Mouse (Mus musculus) CH12.LX (cell line): ENCODE measurements at regions not wholly inside any gene's neighbourhood (a gene's known extent, or its start where the extent isn't known, plus 50 kb on each side); places are given as distances from the start of the nearest gene placed in this dataset.

Experiments used
- DNase-seq: peaks from one replicate; pipeline ENCODE4 v3.0.0-alpha.2; 2013; ENCODE audit errors: extremely low read depth
- H3K27ac ChIP-seq: 2 replicates; pipeline ENCODE4 v1.5.1; 2012; ENCODE audit warnings: low read depth, mild to moderate bottlenecking, control low read depth, moderate library complexity; ENCODE audit not compliant: insufficient read depth
- H3K27me3 ChIP-seq: replicated peaks from 2 replicates; pipeline ENCODE3; 2012; ENCODE audit warnings: inconsistent platforms
- H3K36me3 ChIP-seq, 2 experiments: replicated peaks in 1 of 2; 2 replicates each; pipeline versions ENCODE3 to v1.6.1; 2012; ENCODE audit warnings: inconsistent platforms in 1 of 2, low read length in 1 of 2, mild to moderate bottlenecking in 1 of 2, mixed read lengths in 1 of 2, moderate library complexity in 1 of 2; ENCODE audit not compliant: control insufficient read depth in 1 of 2, insufficient read depth in 1 of 2
- H3K4me1 ChIP-seq, 2 experiments: 2 replicates each; pipeline ENCODE4 v1.6.1; 2012; ENCODE audit warnings: inconsistent platforms in 1 of 2, moderate library complexity in 1 of 2; ENCODE audit not compliant: insufficient read depth in 2 of 2, control insufficient read depth in 1 of 2
- H3K4me2 ChIP-seq: 2 replicates; pipeline ENCODE4 v1.6.1; 2012; ENCODE audit warnings: low read depth, mild to moderate bottlenecking, control low read depth; ENCODE audit not compliant: poor library complexity, insufficient read depth, severe bottlenecking
- H3K4me3 ChIP-seq, 3 experiments: fragments of 150-350 bp in 1 of 3; sonication (generic) in 1 of 3; replicated peaks in 1 of 3; 2 replicates each; pipeline versions ENCODE3 to v1.5.1; 2011 to 2012; ENCODE audit warnings: low read depth in 2 of 3, low read length in 2 of 3, mild to moderate bottlenecking in 2 of 3, moderate library complexity in 2 of 3, control low read depth in 1 of 3, improper control_type of control experiment in 1 of 3, inconsistent platforms in 1 of 3, mixed read lengths in 1 of 3; ENCODE audit not compliant: poor library complexity in 1 of 3
- H3K79me2 ChIP-seq: replicated peaks from 2 replicates; pipeline ENCODE4 v1.6.1; 2012; ENCODE audit warnings: mild to moderate bottlenecking, moderate library complexity; ENCODE audit not compliant: control insufficient read depth, poor library complexity, insufficient read depth, severe bottlenecking; ENCODE audit errors: extremely low read depth
- H3K9ac ChIP-seq: 2 replicates; pipeline ENCODE4 v1.6.1; 2012; ENCODE audit warnings: low read depth, mild to moderate bottlenecking, control low read depth, moderate library complexity; ENCODE audit not compliant: insufficient read depth
- H3K9me3 ChIP-seq: replicated peaks from 2 replicates; pipeline ENCODE3; 2012; ENCODE audit warnings: low read length, inconsistent platforms, mixed read lengths
- CHD2 ChIP-seq: IDR thresholded peaks from 2 replicates; pipeline ENCODE4 v1.6.1; 2011; ENCODE audit warnings: low read length, improper control_type of control experiment
- E2F4 ChIP-seq: IDR thresholded peaks from 2 replicates; pipeline ENCODE4 v1.6.1; 2011; ENCODE audit warnings: low read depth, low read length, improper control_type of control experiment; ENCODE audit not compliant: insufficient replicate concordance
- ETS1 ChIP-seq: conservative IDR thresholded peaks from 2 replicates; pipeline ENCODE4 v1.6.1; 2012; ENCODE audit warnings: low read depth, mild to moderate bottlenecking, inconsistent platforms, low read length, improper control_type of control experiment, moderate library complexity
- JUN ChIP-seq: IDR thresholded peaks from 2 replicates; pipeline ENCODE4 v1.6.1; 2011; ENCODE audit warnings: low read depth, mild to moderate bottlenecking, low read length, improper control_type of control experiment, moderate library complexity; ENCODE audit not compliant: insufficient read depth
- KAT2A ChIP-seq: IDR thresholded peaks from 2 replicates; pipeline ENCODE4 v1.6.1; 2012; ENCODE audit warnings: low read length, improper control_type of control experiment, inconsistent platforms; ENCODE audit not compliant: insufficient replicate concordance
- MEF2A ChIP-seq: IDR thresholded peaks from 2 replicates; pipeline ENCODE4 v1.6.1; 2014; ENCODE audit warnings: low read depth, mild to moderate bottlenecking, inconsistent platforms, low read length, improper control_type of control experiment, borderline replicate concordance
- MXI1 ChIP-seq: IDR thresholded peaks from 2 replicates; pipeline ENCODE4 v1.6.1; 2011; ENCODE audit warnings: mild to moderate bottlenecking, low read depth, low read length, improper control_type of control experiment
- MYC ChIP-seq: IDR thresholded peaks from 2 replicates; pipeline ENCODE4 v1.6.1; 2011; ENCODE audit warnings: low read depth, mild to moderate bottlenecking, improper control_type of control experiment, low read length
- POLR2A ChIP-seq: IDR thresholded peaks from 2 replicates; pipeline ENCODE4 v1.6.1; 2011; ENCODE audit warnings: low read depth, mild to moderate bottlenecking, improper control_type of control experiment, low read length
- RCOR1 ChIP-seq: conservative IDR thresholded peaks from 2 replicates; pipeline ENCODE4 v1.6.1; 2012; ENCODE audit warnings: low read depth, mild to moderate bottlenecking, inconsistent platforms, low read length, improper control_type of control experiment
- SIN3A ChIP-seq: IDR thresholded peaks from 2 replicates; pipeline ENCODE4 v1.6.1; 2012; ENCODE audit warnings: low read length, improper control_type of control experiment, inconsistent platforms
- SMC3 ChIP-seq: IDR thresholded peaks from 2 replicates; pipeline ENCODE4 v1.6.1; 2011; ENCODE audit warnings: low read depth, low read length, improper control_type of control experiment
- UBTF ChIP-seq: IDR thresholded peaks from 2 replicates; pipeline ENCODE4 v1.6.1; 2012; ENCODE audit warnings: low read depth, mild to moderate bottlenecking, inconsistent platforms, low read length, improper control_type of control experiment, moderate library complexity
- USF2 ChIP-seq: conservative IDR thresholded peaks from 2 replicates; pipeline ENCODE4 v1.6.1; 2011; ENCODE audit warnings: low read depth, low read length, improper control_type of control experiment
- ZKSCAN1 ChIP-seq: IDR thresholded peaks from 2 replicates; pipeline ENCODE4 v1.6.1; 2012; ENCODE audit warnings: low read depth, inconsistent platforms, low read length, improper control_type of control experiment, borderline replicate concordance
- dilution Hi-C: fragments of 300-500 bp; cut with MboI; formaldehyde crosslinking; loops from 2 replicates; pipeline ENCODE4 v1.14.3; 2020; ENCODE audit warnings: low sequenced_read_pairs; ENCODE audit not compliant: extremely low pct_unique_long_range_greater_than_20kb, extremely low pct_ligation_motif_present
- in situ Hi-C: fragments of 300-500 bp; cut with MboI; formaldehyde crosslinking; loops from 3 replicates; pipeline ENCODE4 v1.14.3; 2019; ENCODE audit warnings: low sequenced_read_pairs, low pct_ligation_motif_present, low pct_unique_long_range_greater_than_20kb, mixed read lengths

DNA sequence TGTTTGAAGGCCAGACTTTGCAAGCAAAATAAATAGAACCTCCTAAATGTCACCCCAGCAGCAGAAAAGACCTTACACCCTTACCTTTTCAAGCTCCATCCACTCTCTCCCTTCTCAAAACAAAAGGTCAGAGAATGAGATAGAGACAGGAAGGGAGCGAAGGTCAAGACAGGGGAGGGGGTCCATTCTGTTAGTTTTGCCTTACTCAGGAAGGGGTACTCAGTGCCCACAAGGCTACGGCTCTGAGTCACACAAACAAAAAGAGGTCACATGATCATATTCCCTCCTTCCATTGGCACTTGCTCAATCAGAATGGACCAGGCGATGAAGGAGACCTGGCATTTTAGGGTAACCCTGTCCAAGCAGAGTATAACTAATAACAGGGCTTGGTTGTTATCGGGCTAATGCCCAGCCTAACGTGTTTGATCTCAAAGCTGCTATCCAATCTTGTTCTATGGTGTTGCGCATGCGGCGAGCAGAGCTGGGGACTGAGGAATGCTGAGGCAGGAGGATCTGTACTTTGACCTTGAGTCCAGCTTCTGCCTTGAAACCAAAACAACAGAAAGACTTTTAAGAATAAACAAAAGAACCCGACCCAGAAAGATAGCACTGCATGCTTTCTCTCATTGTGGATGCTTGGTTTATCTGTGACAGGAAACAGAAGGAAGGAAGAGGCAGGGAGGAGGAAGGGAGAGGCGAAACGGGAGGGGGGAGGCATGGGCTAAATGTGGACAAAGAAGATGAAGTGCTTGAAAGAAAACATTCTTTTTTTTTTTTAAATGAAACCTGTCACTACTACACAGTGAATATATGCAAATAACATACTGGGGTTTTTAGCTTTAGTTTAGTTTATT is 184.5 kb downstream of the Ankrd50 start:
- DNase-seq, result no peak
- H3K27me3 ChIP-seq, result no peaks in the 10 kb centered on the region
- no peak overlapping the region for H3K4me3 ChIP-seq
- H3K4me1 ChIP-seq, result no peaks in the 10 kb centered on the region
- H3K27ac ChIP-seq, result no peak overlapping the region
- no peak overlapping the region for H3K9ac ChIP-seq
- H3K79me2 ChIP-seq, result no peaks in the 10 kb centered on the region
- H3K36me3 ChIP-seq, result no peaks in the 10 kb centered on the region
- H3K9me3 ChIP-seq, result no peaks in the 10 kb centered on the region
- TF ChIP-seq ETS1 (no peak), MEF2A (no peak), USF2 (no peak), POLR2A (no peak), CHD2 (no peak), JUN (no peak), SMC3 (no peak), ZKSCAN1 (no peak), UBTF (no peak), RCOR1 (no peak), MYC (no peak), E2F4 (no peak)
- dilution Hi-C loops (no loop called here), in situ Hi-C loops (no loop called here)
- no peak overlapping the region for H3K4me2 ChIP-seq

DNA sequence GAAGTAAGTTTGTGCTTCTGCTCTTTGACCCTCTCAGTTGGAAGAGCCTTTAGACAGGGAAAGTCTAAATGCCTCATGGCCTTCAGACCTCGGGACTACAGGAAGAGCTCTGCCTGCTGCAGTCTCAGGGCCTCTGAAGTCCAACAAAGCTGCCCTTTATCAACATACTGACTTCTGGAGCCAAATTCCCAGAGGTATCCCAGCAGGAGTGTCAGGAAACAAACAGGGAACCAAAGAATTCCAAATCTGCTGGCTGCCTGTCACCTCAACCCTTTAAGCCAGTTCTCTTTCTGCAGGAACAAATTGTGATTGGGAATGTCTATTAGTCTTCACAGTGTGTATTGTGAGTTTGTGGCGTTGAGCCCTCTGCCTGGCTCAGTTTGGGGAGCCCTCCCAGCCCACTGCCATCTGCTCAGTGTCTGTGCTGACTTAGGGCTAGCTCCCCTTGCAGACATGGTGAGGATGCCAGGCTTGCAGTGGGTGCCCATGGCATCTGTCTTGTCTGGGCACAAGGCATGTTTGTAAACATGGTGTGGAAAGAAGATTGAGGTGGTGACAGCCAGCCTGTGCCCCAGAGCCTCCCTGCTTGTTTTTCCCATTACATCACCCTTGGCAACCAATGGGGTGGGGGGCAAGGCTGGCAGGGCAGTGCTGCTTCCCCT is 185.3 kb downstream of the Ankrd50 start:
- dilution Hi-C loops (no loop called here), in situ Hi-C loops (no loop called here)
- Histone ChIP-seq H3K4me1 (no peaks in the 10 kb centered on the region), H3K36me3 (no peaks in the 10 kb centered on the region), H3K4me3 (no peak overlapping the region), H3K27ac (no peak overlapping the region), H3K9me3 (no peaks in the 10 kb centered on the region), H3K79me2 (no peaks in the 10 kb centered on the region), H3K4me2 (no peak overlapping the region), H3K27me3 (no peaks in the 10 kb centered on the region), H3K9ac (no peak overlapping the region)
- no peak for DNase-seq
- TF ChIP-seq MYC (no peak), JUN (no peak), CHD2 (no peak), KAT2A (no peak), USF2 (no peak), MXI1 (no peak), SIN3A (no peak)
- TF ChIP-seq, all 38 proteins: peak for 0
